Mouse (Mus musculus) heart, embryonic 10.5 days (tissue): ENCODE data around the gene Rnf130. TPM values are rescaled to one million over a fixed set of nuclear protein-coding genes. Genes with fewer than 3 reads are reported as not detected.

Experiments used
- DNase-seq: peaks from one replicate; pipeline ENCODE4 v3.0.0-alpha.2; 2017; ENCODE audit warnings: low spot score
- H3K27ac ChIP-seq: fragments of 300-500 bp; sonication (generic); 2 replicates; pipeline ENCODE4 v1.5.1; 2016; ENCODE audit warnings: mild to moderate bottlenecking
- H3K27me3 ChIP-seq: fragments of 300-500 bp; sonication (generic); 2 replicates; pipeline ENCODE4 v1.6.1; 2016; ENCODE audit warnings: mild to moderate bottlenecking; ENCODE audit not compliant: poor library complexity, insufficient read depth, severe bottlenecking
- H3K36me3 ChIP-seq: fragments of 300-500 bp; sonication (generic); 2 replicates; pipeline ENCODE4 v1.6.1; 2016; ENCODE audit warnings: mild to moderate bottlenecking, moderate library complexity
- H3K4me1 ChIP-seq: fragments of 300-500 bp; sonication (generic); 2 replicates; pipeline ENCODE4 v1.6.1; 2016; ENCODE audit warnings: mild to moderate bottlenecking
- H3K4me3 ChIP-seq: fragments of 300-500 bp; sonication (generic); 2 replicates; pipeline ENCODE4 v1.5.1; 2016; ENCODE audit warnings: mild to moderate bottlenecking, moderate library complexity
- H3K9me3 ChIP-seq: fragments of 300-500 bp; sonication (generic); 2 replicates; pipeline ENCODE4 v1.6.1; 2016; ENCODE audit warnings: mild to moderate bottlenecking, moderate library complexity
- WGBS: fragments of 180-500 bp; shearing (Covaris S2); methylation state at CpG from one replicate; pipeline ENCODE4 v1.1.7; 2016; 5-methylcytosine and 5-hydroxymethylcytosine counted together
- polyA plus RNA-seq: library from polyadenylated mRNA; unstranded; fragments of >200 nt; fragmentation: Nextera tagmentation; extraction: Ambion mirVana; gene quantifications from 2 replicates; pipeline ENCODE4 v1.2.1, GENCODE M21; 2016

Rnf130 gene
- polyA plus RNA-seq, 1 experiment from 2014 or later: 31.6 TPM

GRCm38 (mm10) chr11:49997321-49997720, 27.8 kb upstream of the Rnf130 start:
- H3K9me3 ChIP-seq: no peaks in the 10 kb centered on the region
- H3K4me3 ChIP-seq: no peak overlapping the region
- no peak overlapping the region for H3K27ac ChIP-seq
- no peak for DNase-seq
- no peaks in the 10 kb centered on the region for H3K36me3 ChIP-seq
- 77% methylated on average over 5 of the region's 5 CpGs for WGBS
- 0 out of 2 replicates have a peak, but pooled peaks cover 2% of the 10 kb centered on the region for H3K4me1 ChIP-seq
- H3K27me3 ChIP-seq: no peaks in the 10 kb centered on the region; the same call in 1 of the 2 replicates

GRCm38 (mm10) chr11:50002853-50003252, 22.3 kb upstream of the Rnf130 start:
- peaks cover 2% of the 10 kb centered on the region; the same call in 1 of the 2 replicates for H3K27me3 ChIP-seq
- H3K4me1 ChIP-seq: no peaks in the 10 kb centered on the region
- H3K9me3 ChIP-seq: no peaks in the 10 kb centered on the region
- no peaks in the 10 kb centered on the region for H3K36me3 ChIP-seq
- 82% methylated on average over 4 of the region's 4 CpGs for WGBS
- no peak for DNase-seq
- H3K27ac ChIP-seq: no peak overlapping the region
- H3K4me3 ChIP-seq: no peak overlapping the region

- peaks cover 20% of the 10 kb centered on the region; the same call in 1 of the 2 replicates for H3K27me3 ChIP-seq
- WGBS: 78% methylated on average over 10 of the region's 10 CpGs
- no peak overlapping the region for H3K4me3 ChIP-seq
- no peaks in the 10 kb centered on the region for H3K36me3 ChIP-seq
- H3K9me3 ChIP-seq: no peaks in the 10 kb centered on the region
- H3K4me1 ChIP-seq: peaks cover 5% of the 10 kb centered on the region; the same call in 1 of the 2 replicates
- DNase-seq: no peak
- no peak overlapping the region for H3K27ac ChIP-seq
These were observed 17.4 kb upstream of the Rnf130 start for GRCm38 (mm10) chr11:50007776-50008175.

- Histone ChIP-seq H3K27ac (no peak overlapping the region), H3K27me3 (peaks cover 25% of the 10 kb centered on the region)
These were observed 16.9 kb upstream of the Rnf130 start for GRCm38 (mm10) chr11:50008231-50008630.

DNA sequence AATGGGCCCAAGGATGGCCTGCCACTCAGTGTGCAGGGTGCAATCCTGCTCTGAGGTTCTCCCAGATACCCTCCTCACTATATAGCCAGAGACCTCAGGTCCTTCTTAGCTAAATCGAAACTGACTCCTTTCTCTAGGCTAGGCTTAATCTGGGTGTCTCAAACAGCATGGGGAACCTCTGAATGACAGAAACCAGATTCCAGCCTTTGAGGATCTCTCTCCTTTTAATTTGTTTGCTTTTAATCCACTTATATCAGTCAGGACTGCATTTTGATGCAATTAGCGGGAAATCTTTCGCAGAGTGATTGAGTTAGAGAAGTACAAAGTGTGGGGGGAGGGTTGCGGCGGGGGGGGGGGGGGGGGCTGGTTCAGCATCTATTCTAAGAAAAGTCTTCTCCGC, 12.1 kb upstream of the Rnf130 start:
- DNase-seq: no peak
- H3K4me3 ChIP-seq: no peak overlapping the region
- H3K36me3 ChIP-seq: no peaks in the 10 kb centered on the region
- H3K27me3 ChIP-seq: peaks cover 38% of the 10 kb centered on the region
- 60% methylated on average over 6 of the region's 6 CpGs for WGBS
- no peaks in the 10 kb centered on the region for H3K9me3 ChIP-seq
- H3K4me1 ChIP-seq: peaks cover 8% of the 10 kb centered on the region; the same call in 1 of the 2 replicates
- no peak overlapping the region for H3K27ac ChIP-seq

More at GRCm38 (mm10) chr11:50008231-50008630, 16.9 kb upstream of the Rnf130 start:
- Histone ChIP-seq H3K4me3 (no peak overlapping the region), H3K9me3 (no peaks in the 10 kb centered on the region), H3K36me3 (no peaks in the 10 kb centered on the region), H3K4me1 (peaks cover 5% of the 10 kb centered on the region; the same call in 1 of the 2 replicates)
- WGBS: 27% methylated on average over 5 of the region's 5 CpGs
- no peak for DNase-seq

- Histone ChIP-seq H3K4me1 (peaks cover 11% of the 10 kb centered on the region), H3K36me3 (no peaks in the 10 kb centered on the region), H3K4me3 (no peak overlapping the region), H3K27me3 (peaks cover 32% of the 10 kb centered on the region), H3K9me3 (no peaks in the 10 kb centered on the region), H3K27ac (no peak overlapping the region)
- 59% methylated on average over 5 of the region's 5 CpGs for WGBS
- no peak for DNase-seq
These were observed 8.6 kb upstream of the Rnf130 start for GRCm38 (mm10) chr11:50016503-50016902.

DNA sequence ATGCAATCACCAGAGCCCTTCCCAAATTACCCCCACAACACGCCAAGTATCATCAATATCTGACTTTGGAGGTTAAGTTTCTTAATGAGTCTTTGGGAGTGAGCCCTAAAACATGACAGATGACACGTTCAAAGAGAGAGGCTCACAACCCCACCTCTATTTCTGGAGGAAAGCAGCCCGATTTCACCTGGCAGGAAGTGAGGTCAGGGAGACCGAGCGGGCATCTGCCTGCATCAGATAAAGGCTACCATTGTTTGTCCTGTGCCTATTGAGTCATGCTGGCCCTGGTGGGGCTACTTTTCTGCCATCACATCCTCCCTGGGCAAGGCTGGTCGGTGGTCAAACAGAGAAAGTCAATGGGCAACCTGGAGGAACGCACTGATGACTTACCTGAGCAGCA, 7.6 kb upstream of the Rnf130 start:
- H3K36me3 ChIP-seq: no peaks in the 10 kb centered on the region

GRCm38 (mm10) chr11:50018848-50019247, 6.3 kb upstream of the Rnf130 start:
- Histone ChIP-seq H3K27ac (no peak overlapping the region), H3K4me1 (peaks cover 6% of the 10 kb centered on the region; the same call in 1 of the 2 replicates), H3K27me3 (peaks cover 40% of the 10 kb centered on the region), H3K4me3 (no peak overlapping the region), H3K36me3 (no peaks in the 10 kb centered on the region), H3K9me3 (no peaks in the 10 kb centered on the region)
- DNase-seq: no peak

More for the DNA sequence above, 7.6 kb upstream of the Rnf130 start:
- Histone ChIP-seq H3K4me1 (peaks cover 6% of the 10 kb centered on the region; the same call in 1 of the 2 replicates), H3K9me3 (no peaks in the 10 kb centered on the region), H3K27me3 (peaks cover 39% of the 10 kb centered on the region), H3K4me3 (no peak overlapping the region), H3K27ac (no peak overlapping the region)
- WGBS: 74% methylated on average over 7 of the region's 7 CpGs
- DNase-seq: no peak

DNA sequence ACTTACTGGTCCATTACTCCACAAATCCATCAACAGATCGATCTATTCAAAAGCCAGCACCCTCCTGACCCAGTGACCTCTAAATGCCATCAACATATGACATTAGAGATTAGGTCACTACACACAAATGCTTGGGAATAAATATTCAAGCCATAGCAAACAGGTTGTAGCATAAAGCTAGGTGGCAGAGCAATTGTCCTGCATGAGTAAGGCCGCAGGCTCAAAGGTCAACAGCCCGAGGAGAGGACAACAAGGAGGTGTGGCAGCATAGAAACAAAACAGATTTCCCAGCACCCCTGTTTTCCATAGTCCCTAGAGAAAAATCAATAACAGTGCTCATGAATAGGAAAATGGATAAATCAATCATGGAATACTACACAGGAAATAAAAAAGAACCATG, 3.1 kb upstream of the Rnf130 start:
- H3K4me1 ChIP-seq: peaks cover 15% of the 10 kb centered on the region
- no peak overlapping the region for H3K4me3 ChIP-seq
- H3K27me3 ChIP-seq: peaks cover 46% of the 10 kb centered on the region
- 78% methylated on average over 3 of the region's 3 CpGs for WGBS
- no peaks in the 10 kb centered on the region for H3K36me3 ChIP-seq
- no peaks in the 10 kb centered on the region for H3K9me3 ChIP-seq
- H3K27ac ChIP-seq: no peak overlapping the region
- DNase-seq: no peak

- Histone ChIP-seq H3K4me3 (peak overlapping the region; percentile 93), H3K27ac (no peak overlapping the region; the same call in 1 of the 2 replicates)
These were observed 707 bp upstream of the Rnf130 start for GRCm38 (mm10) chr11:50024445-50024832.

DNA sequence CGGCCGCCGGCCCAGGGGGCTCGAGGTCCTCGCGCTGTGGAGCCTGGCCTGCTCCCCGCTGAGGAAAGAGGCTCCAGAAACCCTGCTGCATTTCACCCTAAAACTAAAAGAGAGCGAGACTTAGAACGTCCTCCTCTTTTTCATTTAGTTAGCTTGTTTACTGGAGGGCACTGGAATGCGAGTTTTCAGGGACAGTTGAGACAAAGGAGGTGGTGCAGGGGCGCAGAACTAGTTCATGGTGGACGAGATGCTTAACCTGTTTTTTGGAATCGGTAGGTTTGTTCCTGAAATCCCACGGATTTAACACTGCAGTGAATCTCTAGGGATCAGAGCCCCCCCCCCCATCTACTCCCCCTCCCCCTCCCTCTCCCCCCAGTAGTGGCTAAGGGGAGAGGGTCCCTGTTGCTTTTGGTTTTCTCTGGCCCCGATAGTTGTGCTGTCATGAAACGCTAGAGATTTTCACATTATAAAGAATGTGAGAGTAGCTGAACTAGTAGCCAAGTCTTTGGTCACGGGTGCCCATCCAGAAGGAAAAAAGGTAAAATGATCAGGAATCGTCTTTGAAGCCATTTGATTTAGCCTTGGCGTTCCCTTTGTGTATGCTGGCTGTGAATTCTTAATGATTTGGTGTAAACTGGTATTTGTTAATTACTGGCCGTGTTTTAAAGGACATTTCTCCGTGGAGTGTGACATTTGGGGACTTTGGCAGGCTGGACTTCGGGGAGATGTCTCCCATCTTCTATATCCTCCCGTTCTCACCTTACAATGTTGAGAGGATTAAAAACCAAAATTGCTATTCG, 775 bp downstream of the Rnf130 start:
- Histone ChIP-seq H3K4me3 (peak overlapping the region; percentile 93), H3K36me3 (no peaks in the 10 kb centered on the region), H3K4me1 (peaks cover 16% of the 10 kb centered on the region), H3K27me3 (peaks cover 28% of the 10 kb centered on the region), H3K9me3 (no peaks in the 10 kb centered on the region), H3K27ac (peak overlapping the region; percentile 96)
- no peak for DNase-seq
- 10% methylated on average over 24 of the region's 24 CpGs for WGBS

More at GRCm38 (mm10) chr11:50024445-50024832, 707 bp upstream of the Rnf130 start:
- Histone ChIP-seq H3K36me3 (no peaks in the 10 kb centered on the region), H3K9me3 (no peaks in the 10 kb centered on the region), H3K27me3 (peaks cover 28% of the 10 kb centered on the region), H3K4me1 (peaks cover 17% of the 10 kb centered on the region)
- WGBS: 64% methylated on average over 6 of the region's 6 CpGs
- no peak for DNase-seq

DNA sequence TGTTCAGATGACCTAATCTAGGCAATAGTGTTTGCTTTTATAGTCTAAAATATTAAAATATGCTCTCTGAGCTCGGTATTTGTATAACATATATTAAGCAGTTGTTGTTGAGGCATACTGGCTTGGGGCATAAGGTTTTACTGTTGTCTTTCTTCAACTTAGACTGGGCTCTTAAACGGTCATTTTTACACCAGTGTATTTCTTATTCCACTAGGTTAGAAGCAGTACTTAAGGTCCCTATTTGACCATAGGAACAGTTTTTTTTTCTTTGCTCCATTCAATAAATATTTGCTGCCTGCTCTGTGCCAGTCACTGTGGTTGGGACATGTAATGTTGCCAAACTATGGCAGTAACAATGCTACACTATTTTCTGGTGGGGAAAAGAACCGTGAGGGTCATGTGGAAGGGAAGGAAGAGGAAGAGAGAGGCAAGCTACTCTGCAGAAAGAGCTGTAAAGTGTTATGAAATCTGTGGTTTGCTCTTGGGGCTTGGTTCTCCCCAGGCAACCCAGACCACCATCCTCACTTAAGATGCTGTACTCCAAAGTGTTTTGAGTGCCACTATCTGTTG, 1.5 kb downstream of the Rnf130 start:
- H3K9me3 ChIP-seq: no peaks in the 10 kb centered on the region
- H3K4me3 ChIP-seq: peak overlapping the region; percentile 93
- H3K27me3 ChIP-seq: peaks cover 28% of the 10 kb centered on the region
- H3K4me1 ChIP-seq: peaks cover 18% of the 10 kb centered on the region
- peak overlapping the region; percentile 96; the same call in 1 of the 2 replicates for H3K27ac ChIP-seq
- WGBS: 48% methylated on average over 3 of the region's 3 CpGs
- no peaks in the 10 kb centered on the region for H3K36me3 ChIP-seq
- DNase-seq: no peak

- no peak for DNase-seq
- no peak overlapping the region for H3K27ac ChIP-seq
- H3K36me3 ChIP-seq: no peaks in the 10 kb centered on the region
- H3K4me1 ChIP-seq: peaks cover 20% of the 10 kb centered on the region
- no peaks in the 10 kb centered on the region for H3K9me3 ChIP-seq
- peaks cover 11% of the 10 kb centered on the region for H3K27me3 ChIP-seq
- H3K4me3 ChIP-seq: no peak overlapping the region
These were observed 3.3 kb downstream of the Rnf130 start for GRCm38 (mm10) chr11:50028416-50028815.
